Mouse (Mus musculus): ENCODE measurements around the gene Draxin. TPM values are rescaled to one million over a fixed set of nuclear protein-coding genes. Genes with fewer than 3 reads are reported as not detected.
"Not testable (repeated sequence)": the region's sequence is repeated elsewhere in the genome, so short reads cannot be mapped to it uniquely, and the experiment has no call there.

Gene Draxin
- polyA plus RNA-seq, 1 experiment: not detected

DNA sequence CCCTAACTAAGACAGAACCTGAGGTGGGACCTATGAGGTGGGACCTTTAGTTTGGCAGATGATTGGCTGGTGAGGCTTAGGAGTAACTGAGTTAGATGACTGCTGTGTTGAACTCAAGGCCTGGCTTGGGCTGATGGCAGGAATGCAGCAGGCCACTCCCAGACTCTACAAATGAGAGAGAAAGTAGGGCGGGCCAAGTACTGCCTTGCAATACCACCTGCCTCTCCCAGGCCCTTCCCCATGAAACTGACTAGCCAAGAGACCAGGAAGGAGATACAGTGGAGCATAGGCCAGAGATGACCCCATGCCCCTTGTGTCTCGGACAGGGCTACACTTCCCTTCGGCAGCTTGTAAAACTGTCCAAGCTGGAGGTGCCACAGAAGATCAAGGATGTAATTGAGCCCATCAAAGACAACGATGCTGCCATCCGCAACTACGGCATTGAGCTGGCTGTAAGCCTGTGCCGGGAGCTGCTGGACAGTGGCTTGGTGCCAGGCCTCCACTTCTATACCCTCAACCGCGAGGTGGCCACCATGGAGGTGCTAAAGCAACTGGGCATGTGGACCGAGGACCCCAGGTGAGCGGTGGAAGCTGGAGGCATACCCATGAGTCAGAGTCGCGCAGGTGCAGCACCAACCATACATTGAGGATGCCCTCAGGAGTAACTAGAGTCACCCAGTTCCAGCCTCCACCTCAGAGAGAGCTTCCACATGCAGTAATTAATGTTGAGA, 79.3 kb downstream of the Draxin start:
- no peaks in the 10 kb centered on the region for H3K27me3 ChIP-seq (ENCODE audit: control insufficient read depth)
- no peak overlapping the region for H3K4me3 ChIP-seq (replicated peaks)
- no peaks in the 10 kb centered on the region for H3K9me3 ChIP-seq (ENCODE audit: control insufficient read depth, low read length)
- peaks cover 47% of the 10 kb centered on the region for H3K4me1 ChIP-seq (ENCODE audit: control insufficient read depth)
- H3K36me3 ChIP-seq (ENCODE audit: control insufficient read depth): peaks cover 100% of the 10 kb centered on the region
- TF ChIP-seq GATA1 (IDR thresholded peaks at IDR 0.05; ENCODE audit: low read length) (no peak), TAL1 (IDR thresholded peaks at IDR 0.05; ENCODE audit: low read length) (no peak)

DNA sequence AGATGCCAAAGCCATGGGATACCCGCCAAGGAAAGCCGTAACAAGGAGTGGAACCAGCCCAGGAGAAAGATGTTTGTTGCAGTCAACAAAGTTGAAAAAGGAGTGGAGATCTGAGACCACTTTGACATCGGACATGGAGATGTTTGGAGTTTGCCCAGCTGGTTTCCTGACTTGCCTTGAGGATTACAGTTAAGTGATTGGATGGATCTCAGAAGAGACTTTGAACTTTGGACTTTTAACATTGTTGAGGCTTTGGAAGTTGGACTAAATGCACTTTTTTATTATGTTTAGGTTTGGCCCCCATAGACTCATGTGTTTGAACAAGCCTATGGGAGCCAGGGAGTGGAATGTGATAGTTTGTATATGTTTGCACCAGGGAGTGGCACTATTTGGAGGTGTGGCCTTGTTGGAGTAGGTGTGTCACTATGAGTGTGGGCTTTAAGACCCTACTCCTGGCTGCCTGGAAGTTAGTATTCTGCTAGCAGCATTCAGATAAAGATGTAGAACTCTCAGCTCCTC, 80.0 kb downstream of the Draxin start:
- Histone ChIP-seq H3K36me3 (ENCODE audit: control insufficient read depth) (peaks cover 99% of the 10 kb centered on the region), H3K4me1 (ENCODE audit: control insufficient read depth) (peaks cover 54% of the 10 kb centered on the region)
- H3K4me3 ChIP-seq (replicated peaks); H3K27me3 ChIP-seq (ENCODE audit: control insufficient read depth); H3K9me3 ChIP-seq (ENCODE audit: control insufficient read depth, low read length): not testable (repeated sequence)

Other genes starting within 250 kb of the Draxin start
- gene Mfn2, start 226.0 kb downstream of the Draxin start, polyA plus RNA-seq (2012): 0.89 and 1.5 TPM in 2 replicates
- 0.14 and 0.29 TPM in 2 replicates for gene Plod1, start 193.9 kb downstream of the Draxin start, polyA plus RNA-seq (2012)
- 5.7 and 5.9 TPM in 2 replicates for gene 2510039O18Rik, start 189.8 kb downstream of the Draxin start, polyA plus RNA-seq (2012)
- not detected in 2 replicates for gene Nppb, start 144.9 kb downstream of the Draxin start, polyA plus RNA-seq (2012)
- gene Nppa, start 130.0 kb downstream of the Draxin start, polyA plus RNA-seq (2012): not detected in 2 replicates
- 0.11 and 0.29 TPM in 2 replicates for gene Clcn6, start 91.9 kb downstream of the Draxin start, polyA plus RNA-seq (2012)
- gene Mthfr, start 91.6 kb downstream of the Draxin start, polyA plus RNA-seq (2012): 1.9 and 2.8 TPM in 2 replicates
- 0.17 and 0.30 TPM in 2 replicates for gene Agtrap, start 42.7 kb downstream of the Draxin start, polyA plus RNA-seq (2012)
- gene Mad2l2, start 314 bp downstream of the Draxin start, polyA plus RNA-seq (2012): 2.9 and 3.8 TPM in 2 replicates
- gene Fbxo6, start 21.4 kb upstream of the Draxin start, polyA plus RNA-seq (2012): 2.6 and 2.7 TPM in 2 replicates
- 0.08 and 0.09 TPM in 2 replicates for gene Fbxo44, start 29.8 kb upstream of the Draxin start, polyA plus RNA-seq (2012)
- not detected in 2 replicates for gene Fbxo2, start 29.9 kb upstream of the Draxin start, polyA plus RNA-seq (2012)
- gene Disp3, start 157.3 kb upstream of the Draxin start, polyA plus RNA-seq (2012): 0.01 TPM in 1 of 2 replicates, not detected in the other